Mouse (Mus musculus) C2C12 (cell line): ENCODE measurements around the gene C1qtnf5.

Experiments used
- CTCF ChIP-seq: IDR thresholded peaks from one replicate; pipeline ENCODE4 v1.5.1; 2011; ENCODE audit not compliant: control insufficient read depth, insufficient read depth, insufficient read length
- USF1 ChIP-seq: IDR thresholded peaks from one replicate; pipeline ENCODE4 v1.6.1; 2011; ENCODE audit warnings: low read depth, mild to moderate bottlenecking, control low read depth, moderate library complexity

GRCm38 (mm10) chr9:44130581-44131275 lies 23.7 kb downstream of the C1qtnf5 start:
- TF ChIP-seq CTCF (no peak), USF1 (no peak)
